Mouse (Mus musculus) MEL (cell line): ENCODE data around the gene Polr1d. TPM values are rescaled to one million over a fixed set of nuclear protein-coding genes. Genes with fewer than 3 reads are reported as not detected.

Source experiments
- DNase-seq: peaks from one replicate; pipeline ENCODE4 v3.0.0; 2011; ENCODE audit warnings: low read depth, low spot score
- H3K27ac ChIP-seq: 2 replicates; pipeline ENCODE4 v1.5.1; 2012; ENCODE audit warnings: low read depth, mild to moderate bottlenecking, control low read depth, low read length, moderate library complexity; ENCODE audit not compliant: control insufficient read depth
- H3K27me3 ChIP-seq, 2 experiments: fragments of 150-350 bp in 1 of 2; sonication (generic) in 1 of 2; 2 replicates each; pipeline ENCODE4 v1.6.1; 2012; ENCODE audit warnings: low read length in 2 of 2, mild to moderate bottlenecking in 2 of 2, improper control_type of control experiment in 1 of 2, moderate library complexity in 1 of 2; ENCODE audit not compliant: insufficient read depth in 2 of 2, control insufficient read depth in 1 of 2
- H3K36me3 ChIP-seq, 2 experiments: 2 replicates each; pipeline ENCODE4 v1.6.1; 2012 to 2014; ENCODE audit warnings: low read length in 2 of 2, improper control_type of control experiment in 1 of 2, inconsistent platforms in 1 of 2, mild to moderate bottlenecking in 1 of 2; ENCODE audit not compliant: insufficient read depth in 2 of 2, control insufficient read depth in 1 of 2
- H3K4me1 ChIP-seq, 2 experiments: fragments of 150-350 bp in 1 of 2; sonication (generic) in 1 of 2; 2 replicates each; pipeline ENCODE4 v1.6.1; 2012; ENCODE audit warnings: low read length in 2 of 2, improper control_type of control experiment in 1 of 2, mild to moderate bottlenecking in 1 of 2; ENCODE audit not compliant: insufficient read depth in 2 of 2, control insufficient read depth in 1 of 2
- H3K4me3 ChIP-seq, 2 experiments: fragments of 150-350 bp in 1 of 2; sonication (generic) in 1 of 2; 2 replicates each; pipeline ENCODE4 v1.5.1; 2012; ENCODE audit warnings: low read depth in 2 of 2, low read length in 2 of 2, mild to moderate bottlenecking in 2 of 2, moderate library complexity in 2 of 2, control low read depth in 1 of 2, improper control_type of control experiment in 1 of 2; ENCODE audit not compliant: control insufficient read depth in 1 of 2, insufficient read depth in 1 of 2
- H3K79me2 ChIP-seq: 2 replicates; pipeline ENCODE4 v1.6.1; 2012; ENCODE audit warnings: mild to moderate bottlenecking, low read length, moderate library complexity; ENCODE audit not compliant: control insufficient read depth, poor library complexity, insufficient read depth
- H3K9ac ChIP-seq: 2 replicates; pipeline ENCODE4 v1.6.1; 2012; ENCODE audit warnings: low read depth, mild to moderate bottlenecking, control low read depth, low read length, moderate library complexity; ENCODE audit not compliant: control insufficient read depth, poor library complexity, severe bottlenecking
- H3K9me3 ChIP-seq: fragments of 150-350 bp; sonication (generic); replicated peaks from 2 replicates; pipeline ENCODE4 v1.6.1; 2012; ENCODE audit warnings: mild to moderate bottlenecking, low read length, improper control_type of control experiment, moderate library complexity; ENCODE audit not compliant: insufficient read depth
- CHD1 ChIP-seq: IDR thresholded peaks from 2 replicates; pipeline ENCODE4 v1.6.1; 2012; ENCODE audit warnings: low read depth, mild to moderate bottlenecking, inconsistent platforms, low read length, improper control_type of control experiment
- CHD2 ChIP-seq: IDR thresholded peaks from 2 replicates; pipeline ENCODE4 v1.6.1; 2011; ENCODE audit warnings: low read length, improper control_type of control experiment
- ETS1 ChIP-seq: IDR thresholded peaks from 2 replicates; pipeline ENCODE4 v1.6.1; 2012; ENCODE audit warnings: low read depth, mild to moderate bottlenecking, inconsistent platforms, low read length, improper control_type of control experiment, moderate library complexity
- GATA1 ChIP-seq: IDR thresholded peaks from 2 replicates; pipeline ENCODE4 v1.6.1; 2011; ENCODE audit warnings: low read depth, low read length, improper control_type of control experiment
- KAT2A ChIP-seq: conservative IDR thresholded peaks from 2 replicates; pipeline ENCODE4 v1.6.1; 2012; ENCODE audit warnings: low read depth, low read length, improper control_type of control experiment, inconsistent platforms
- MAZ ChIP-seq: IDR thresholded peaks from 2 replicates; pipeline ENCODE4 v1.6.1; 2012; ENCODE audit warnings: low read depth, mild to moderate bottlenecking, inconsistent platforms, low read length, improper control_type of control experiment
- MEF2A ChIP-seq: IDR thresholded peaks from 2 replicates; pipeline ENCODE4 v1.6.1; 2014; ENCODE audit warnings: low read depth, mild to moderate bottlenecking, inconsistent platforms, low read length, improper control_type of control experiment; ENCODE audit not compliant: poor library complexity, insufficient replicate concordance, severe bottlenecking; ENCODE audit errors: extremely low read depth
- MYB ChIP-seq: IDR thresholded peaks from 2 replicates; pipeline ENCODE4 v1.6.1; 2011; ENCODE audit warnings: mild to moderate bottlenecking, low read depth, low read length, improper control_type of control experiment
- MYC ChIP-seq: IDR thresholded peaks from 2 replicates; pipeline ENCODE4 v1.6.1; 2011; ENCODE audit warnings: low read depth, mild to moderate bottlenecking, low read length, improper control_type of control experiment, moderate library complexity
- NELFE ChIP-seq: IDR thresholded peaks from 2 replicates; pipeline ENCODE4 v1.6.1; 2011; ENCODE audit warnings: low read depth, low read length, improper control_type of control experiment
- NRF1 ChIP-seq: IDR thresholded peaks from 2 replicates; pipeline ENCODE4 v1.6.1; 2014; ENCODE audit warnings: low read depth, mild to moderate bottlenecking, inconsistent platforms, low read length, improper control_type of control experiment, moderate library complexity; ENCODE audit not compliant: poor library complexity, insufficient read depth, severe bottlenecking
- POLR2A ChIP-seq, 2 experiments: IDR thresholded peaks; 2 replicates each; pipeline ENCODE4 v1.6.1; 2011 to 2012; ENCODE audit warnings: low read length in 2 of 2, mild to moderate bottlenecking in 2 of 2, control low read depth in 1 of 2, improper control_type of control experiment in 1 of 2, low read depth in 1 of 2, moderate library complexity in 1 of 2; ENCODE audit not compliant: control insufficient read depth in 1 of 2, insufficient read depth in 1 of 2, poor library complexity in 1 of 2
- POLR2AphosphoS2 ChIP-seq: IDR thresholded peaks from 2 replicates; pipeline ENCODE4 v1.6.1; 2011; ENCODE audit warnings: low read length, improper control_type of control experiment
- POLR2AphosphoS5 ChIP-seq: IDR thresholded peaks from 2 replicates; pipeline ENCODE4 v1.6.1; 2012; ENCODE audit warnings: low read depth, borderline replicate concordance, mild to moderate bottlenecking, inconsistent platforms, low read length, moderate library complexity, mixed read lengths
- RAD21 ChIP-seq: IDR thresholded peaks from 2 replicates; pipeline ENCODE4 v1.6.1; 2011; ENCODE audit warnings: mild to moderate bottlenecking, low read depth, low read length, improper control_type of control experiment
- RCOR1 ChIP-seq: IDR thresholded peaks from 2 replicates; pipeline ENCODE4 v1.6.1; 2012; ENCODE audit warnings: low read depth, mild to moderate bottlenecking, inconsistent platforms, low read length, improper control_type of control experiment
- SIN3A ChIP-seq: IDR thresholded peaks from 2 replicates; pipeline ENCODE4 v1.6.1; 2012; ENCODE audit warnings: low read length, improper control_type of control experiment, inconsistent platforms
- SMC3 ChIP-seq: IDR thresholded peaks from 2 replicates; pipeline ENCODE4 v1.6.1; 2011; ENCODE audit warnings: low read depth, low read length, improper control_type of control experiment
- TAL1 ChIP-seq: IDR thresholded peaks from 2 replicates; pipeline ENCODE4 v1.6.1; 2012; ENCODE audit warnings: mild to moderate bottlenecking, inconsistent platforms, low read length, moderate library complexity, mixed read lengths
- TBP ChIP-seq: IDR thresholded peaks from 2 replicates; pipeline ENCODE4 v1.8.0; 2011; ENCODE audit warnings: low read depth, low read length, improper control_type of control experiment
- UBTF ChIP-seq: IDR thresholded peaks from 2 replicates; pipeline ENCODE4 v1.6.1; 2012; ENCODE audit warnings: low read depth, mild to moderate bottlenecking, inconsistent platforms, low read length, improper control_type of control experiment, moderate library complexity, borderline replicate concordance; ENCODE audit not compliant: insufficient read depth
- USF1 ChIP-seq: IDR thresholded peaks from 2 replicates; pipeline ENCODE4 v1.6.1; 2014; ENCODE audit warnings: low read depth, mild to moderate bottlenecking, inconsistent platforms, low read length, improper control_type of control experiment, moderate library complexity
- USF2 ChIP-seq, 2 experiments: IDR thresholded peaks; 2 replicates each; pipeline ENCODE4 v1.6.1; 2011 to 2012; ENCODE audit warnings: improper control_type of control experiment in 2 of 2, low read length in 2 of 2, borderline replicate concordance in 1 of 2, inconsistent platforms in 1 of 2, low read depth in 1 of 2, mild to moderate bottlenecking in 1 of 2; ENCODE audit not compliant: insufficient read depth in 1 of 2
- ZKSCAN1 ChIP-seq: IDR thresholded peaks from 2 replicates; pipeline ENCODE4 v1.6.1; 2012; ENCODE audit warnings: low read depth, mild to moderate bottlenecking, inconsistent platforms, low read length, improper control_type of control experiment, moderate library complexity
- ZMIZ1 ChIP-seq: IDR thresholded peaks from 2 replicates; pipeline ENCODE4 v1.6.1; 2012; ENCODE audit warnings: low read depth, mild to moderate bottlenecking, inconsistent platforms, low read length, improper control_type of control experiment, moderate library complexity
- ZNF384 ChIP-seq: IDR thresholded peaks from 2 replicates; pipeline ENCODE4 v1.6.1; 2012; ENCODE audit warnings: low read depth, mild to moderate bottlenecking, inconsistent platforms, low read length, improper control_type of control experiment
- polyA plus RNA-seq, 2 experiments: library from polyadenylated mRNA; stranded (reverse) in 1 of 2; unstranded in 1 of 2; fragments of >175 nt in 1 of 2; fragments of >200 nt in 1 of 2; gene quantifications; 2 replicates each; pipeline versions ENCODE4 v1.2.1 to v1.2.4; 2012; ENCODE audit warnings: low replicate concordance in 2 of 2, low read depth in 1 of 2; ENCODE audit not compliant: insufficient read length in 2 of 2, insufficient read depth in 1 of 2, missing spikeins in 1 of 2
- total RNA-seq: library from RNA; depleted of rRNA; stranded (reverse); fragments of 300-350 nt; gene quantifications from 2 replicates; pipeline ENCODE4 v1.2.3, GENCODE M21; 2012

Gene Polr1d
- total and polyA plus RNA-seq, 3 experiments, result 185 to 506 (median 388) TPM

DNA sequence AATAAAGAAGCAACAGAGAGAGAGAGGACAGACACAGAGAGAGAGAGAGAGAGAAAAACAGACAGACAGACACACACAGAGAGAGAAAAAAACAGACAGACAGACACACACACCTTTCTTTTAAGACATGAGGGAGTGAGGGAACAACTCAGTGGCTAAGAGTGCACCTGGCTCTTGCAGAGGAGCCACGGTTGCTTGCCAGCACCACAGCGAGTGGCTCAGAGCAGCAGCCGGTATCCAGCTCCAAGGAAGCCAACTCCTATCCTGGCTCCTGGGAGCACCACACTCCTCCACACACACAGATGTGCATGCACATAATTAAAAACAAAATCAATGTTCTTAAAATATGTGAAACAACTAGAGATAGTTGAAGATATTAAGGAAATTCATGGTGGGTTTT is 30.4 kb downstream of the Polr1d start:
- Histone ChIP-seq H3K79me2 (no peaks in the 10 kb centered on the region), H3K9me3 (no peaks in the 10 kb centered on the region), H3K9ac (no peak overlapping the region), H3K36me3 (peaks cover 0 to 39% of the 10 kb centered on the region in 2 experiments; a peak in 2 of 4 replicates), H3K4me3 (no peak overlapping the region), H3K27ac (no peak overlapping the region), H3K4me1 (no peaks in the 10 kb centered on the region), H3K27me3 (no peaks in the 10 kb centered on the region)
- TF ChIP-seq POLR2A (IDR thresholded peaks at IDR 0.05; ENCODE audit: control insufficient read depth in 1 of 2, insufficient read depth in 1 of 2, low read depth in 1 of 2, low read length in 2 of 2, poor library complexity in 1 of 2) (no peak), RCOR1 (no peak), SMC3 (no peak), USF2 (IDR thresholded peaks at IDR 0.05; ENCODE audit: borderline replicate concordance in 1 of 2, insufficient read depth in 1 of 2, low read depth in 1 of 2, low read length in 2 of 2) (no peak), CHD2 (no peak), ZNF384 (no peak), NELFE (no peak), MEF2A (no peak), CHD1 (no peak), RAD21 (no peak), USF1 (no peak), MYB (no peak), ZKSCAN1 (no peak), POLR2AphosphoS5 (no peak), ZMIZ1 (no peak), ETS1 (no peak), SIN3A (no peak), UBTF (no peak), POLR2AphosphoS2 (no peak), MAZ (no peak)
- no peak for DNase-seq

DNA sequence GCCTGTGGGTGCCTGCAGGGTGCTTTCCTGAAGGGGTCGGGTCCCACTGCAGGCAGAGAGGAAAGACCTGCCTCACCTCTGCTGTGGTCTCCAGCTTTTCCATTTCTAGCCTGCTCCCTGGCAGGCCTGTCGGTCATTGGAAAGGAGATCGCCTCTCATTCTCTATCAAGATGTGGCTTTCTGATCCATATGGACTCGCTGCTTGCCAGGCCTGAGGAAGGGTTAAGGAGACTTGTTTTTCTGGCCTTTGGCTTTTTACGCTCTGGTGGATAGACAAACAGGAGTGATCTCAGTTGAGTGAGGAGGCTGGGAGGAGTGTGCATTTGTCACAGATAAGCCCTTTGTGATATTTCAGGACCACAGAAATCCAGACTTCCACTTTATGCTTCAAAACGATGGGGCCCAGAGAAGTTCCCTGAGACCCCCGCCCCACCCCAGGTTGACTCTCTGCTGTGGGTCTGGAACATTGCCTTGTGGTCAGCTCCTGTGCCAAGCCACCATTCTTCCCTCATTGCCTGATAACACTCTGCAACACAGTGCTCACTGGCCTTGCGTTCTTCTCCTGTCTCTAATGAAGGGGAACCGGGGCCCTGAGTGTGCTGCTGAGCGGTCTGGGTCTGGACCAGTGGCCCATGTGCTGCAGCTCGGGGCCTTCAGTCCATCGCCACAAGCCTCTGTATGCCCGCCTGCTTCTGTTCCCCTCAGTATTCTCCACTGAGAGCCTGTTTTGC is 32.2 kb downstream of the Polr1d start:
- peaks cover 0 to 32% of the 10 kb centered on the region in 2 experiments; a peak in 2 of 4 replicates for H3K36me3 ChIP-seq
- no peak overlapping the region for H3K27ac ChIP-seq

More for the DNA sequence above, 32.2 kb downstream of the Polr1d start:
- no peaks in the 10 kb centered on the region for H3K79me2 ChIP-seq
- H3K9ac ChIP-seq, result no peak overlapping the region
- no peak for TF ChIP-seq POLR2AphosphoS5
- TF ChIP-seq MYC, result no peak
- no peak for TF ChIP-seq ETS1
- TF ChIP-seq KAT2A, result no peak
- no peak for TF ChIP-seq RAD21
- no peak for TF ChIP-seq POLR2AphosphoS2
- TF ChIP-seq NRF1, result no peak
- TF ChIP-seq GATA1, result no peak
- no peak for TF ChIP-seq TBP
- no peak for TF ChIP-seq TAL1
- TF ChIP-seq CHD1, result no peak
- TF ChIP-seq MEF2A, result no peak
- no peak for TF ChIP-seq ZMIZ1
- H3K27me3 ChIP-seq, result no peaks in the 10 kb centered on the region
- H3K9me3 ChIP-seq, result no peaks in the 10 kb centered on the region
- H3K4me1 ChIP-seq, result no peaks in the 10 kb centered on the region
- H3K4me3 ChIP-seq, result no peak overlapping the region
- DNase-seq, result no peak
